Mouse (Mus musculus): ENCODE results near the gene Tuba1b. TPM values are rescaled to one million over a fixed set of nuclear protein-coding genes. Genes with fewer than 3 reads are reported as not detected.

Tuba1b gene
- polyA plus RNA-seq, 1 experiment: 981 TPM

DNA sequence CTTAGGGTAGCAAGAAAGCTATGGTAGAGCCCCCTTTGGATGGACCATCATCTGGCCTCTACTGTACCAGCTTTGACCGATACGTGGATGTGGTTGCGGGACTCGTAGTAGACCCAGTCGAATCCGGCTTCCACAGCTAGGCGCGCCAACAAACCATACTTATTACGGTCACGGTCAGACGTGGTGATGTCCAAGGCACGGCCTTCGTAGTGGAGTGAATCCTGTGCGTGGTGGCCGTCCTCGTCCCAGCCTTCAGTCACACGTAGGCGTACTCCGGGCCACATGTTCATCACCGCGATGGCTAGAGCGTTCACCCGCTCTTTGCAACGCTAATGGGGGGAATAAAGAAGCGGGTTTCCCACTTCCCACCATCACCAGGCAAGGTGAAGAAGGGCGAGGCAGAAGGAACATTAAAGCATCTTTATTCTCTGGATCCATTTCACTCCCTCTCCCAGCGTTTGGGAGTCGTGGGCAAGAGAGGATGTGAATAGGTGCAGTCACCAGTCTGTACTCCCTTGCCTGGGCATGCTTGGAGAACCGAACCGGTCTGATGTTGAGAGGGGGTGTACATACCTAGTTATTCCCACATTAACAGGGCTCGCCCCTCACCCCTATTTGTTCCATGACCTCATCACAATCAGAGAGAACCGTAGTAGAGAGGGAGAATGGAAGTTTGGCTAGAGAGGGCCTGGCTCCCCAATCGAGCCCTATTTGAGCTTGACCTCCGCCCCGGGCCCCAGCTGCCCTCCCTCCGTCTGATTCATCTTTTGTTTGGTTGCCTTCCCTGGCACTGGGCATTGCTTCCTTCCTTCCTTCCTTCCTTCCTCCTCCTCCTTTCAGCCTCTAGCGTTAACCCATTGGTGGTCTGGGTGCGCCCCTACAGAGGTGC, 39.4 kb downstream of the Tuba1b start:
- no peak for DNase-seq (ENCODE audit: low read depth, low spot score)
- 15% methylated on average over 38 of the region's 38 CpGs for WGBS

DNA sequence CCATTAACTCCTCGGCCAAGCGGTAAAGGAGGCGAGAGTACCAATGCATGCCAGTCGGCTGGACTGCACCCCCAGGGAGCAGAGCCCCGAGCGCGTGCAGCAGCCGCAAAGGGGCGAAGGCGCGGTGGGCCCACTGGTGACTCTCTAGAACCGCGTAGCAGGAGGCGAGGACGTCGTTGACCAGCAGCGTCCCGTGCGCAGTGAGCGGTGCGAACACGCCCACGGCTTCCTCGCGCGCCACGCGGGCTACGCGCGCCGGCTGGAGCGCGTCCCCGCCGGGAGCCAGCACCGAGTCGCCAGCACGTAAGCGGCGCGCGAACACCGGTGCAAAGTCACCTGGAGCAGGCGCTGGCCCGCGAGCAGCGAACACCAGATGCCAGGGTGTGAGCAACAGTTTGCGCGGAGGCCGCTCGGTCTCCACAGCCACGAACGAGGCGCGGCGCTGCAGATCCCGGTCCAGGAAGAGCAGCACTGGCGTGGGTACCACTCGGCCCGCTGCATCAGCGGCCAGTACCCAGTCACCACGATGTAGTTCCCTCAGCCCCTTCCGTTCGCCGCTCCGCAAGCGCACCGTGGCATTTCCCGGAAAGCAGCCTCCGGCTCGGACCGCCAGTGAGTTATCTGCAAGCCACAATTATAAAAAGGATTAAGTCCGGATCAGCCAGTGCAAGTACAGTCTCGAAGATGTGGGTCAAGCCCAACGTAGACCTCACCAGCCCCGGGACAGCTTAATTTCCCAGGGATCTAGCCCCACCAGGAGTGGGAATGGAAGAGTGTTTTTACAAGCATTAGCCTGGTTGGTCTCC, 40.2 kb downstream of the Tuba1b start, which contains the start of gene Rhebl1:
Gene Rhebl1 (minus strand): TSS at position 601 of the 806 bp plus-strand sequence.
- no peak for DNase-seq (ENCODE audit: low read depth, low spot score)
- under 1% methylated on average over 77 of the region's 77 CpGs for WGBS

DNA sequence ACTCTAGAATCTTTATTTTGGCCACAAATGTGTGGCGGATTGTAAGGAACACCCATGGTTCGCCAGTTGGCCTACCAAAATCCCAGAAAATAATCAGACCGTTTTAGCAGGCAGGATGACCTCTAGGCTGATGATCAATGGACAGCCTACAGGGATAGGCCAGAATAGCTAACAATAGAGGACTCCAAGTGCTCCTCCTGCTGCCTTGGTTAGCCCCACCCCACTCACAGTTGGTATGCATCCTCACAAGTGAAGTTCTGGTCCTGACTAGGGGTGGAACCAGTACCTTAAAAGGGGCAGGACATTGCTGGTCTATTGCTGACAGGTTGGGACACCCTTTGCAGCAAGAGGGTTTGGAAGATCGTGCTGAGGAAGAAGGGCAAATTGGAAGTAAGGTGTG, 41.3 kb downstream of the Tuba1b start:
- no peak for DNase-seq (ENCODE audit: low read depth, low spot score)
- 93% methylated on average over 4 of the region's 4 CpGs for WGBS

DNA sequence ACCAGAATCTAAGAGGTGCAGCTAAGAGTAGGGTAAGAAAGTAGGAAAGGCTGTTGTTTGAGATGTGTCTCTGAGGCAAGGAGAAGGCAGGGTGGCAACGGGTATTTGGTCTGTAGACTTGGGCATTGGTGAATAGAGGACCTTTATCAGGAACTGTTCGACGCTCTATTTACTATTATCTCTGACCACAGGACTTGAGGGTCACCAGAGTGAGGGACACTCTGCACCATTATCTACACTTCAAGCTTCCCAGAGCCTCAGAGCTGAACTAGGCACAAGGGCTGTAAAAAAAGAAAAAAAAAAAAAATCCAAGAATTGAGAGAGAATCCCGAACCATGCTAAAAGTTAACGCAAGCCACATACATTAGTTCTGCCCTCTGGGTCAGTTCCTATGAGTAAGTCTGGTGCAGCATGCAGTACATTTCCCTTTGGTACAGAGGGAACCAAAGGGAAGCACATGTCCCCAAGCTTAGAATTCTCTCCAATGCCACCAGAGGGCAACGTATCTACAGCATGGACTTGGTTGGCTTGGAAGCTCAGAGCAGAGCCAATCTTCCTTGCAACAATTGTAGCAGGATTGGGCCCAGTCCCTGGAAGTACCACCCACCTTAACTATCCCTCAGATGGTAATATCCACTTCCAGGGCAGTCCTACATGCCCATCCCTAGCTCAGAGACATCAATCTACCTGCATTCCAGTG, 42.3 kb downstream of the Tuba1b start:
- DNase-seq (ENCODE audit: low read depth, low spot score): no peak
- 37% methylated on average over 6 of the region's 6 CpGs for WGBS

DNA sequence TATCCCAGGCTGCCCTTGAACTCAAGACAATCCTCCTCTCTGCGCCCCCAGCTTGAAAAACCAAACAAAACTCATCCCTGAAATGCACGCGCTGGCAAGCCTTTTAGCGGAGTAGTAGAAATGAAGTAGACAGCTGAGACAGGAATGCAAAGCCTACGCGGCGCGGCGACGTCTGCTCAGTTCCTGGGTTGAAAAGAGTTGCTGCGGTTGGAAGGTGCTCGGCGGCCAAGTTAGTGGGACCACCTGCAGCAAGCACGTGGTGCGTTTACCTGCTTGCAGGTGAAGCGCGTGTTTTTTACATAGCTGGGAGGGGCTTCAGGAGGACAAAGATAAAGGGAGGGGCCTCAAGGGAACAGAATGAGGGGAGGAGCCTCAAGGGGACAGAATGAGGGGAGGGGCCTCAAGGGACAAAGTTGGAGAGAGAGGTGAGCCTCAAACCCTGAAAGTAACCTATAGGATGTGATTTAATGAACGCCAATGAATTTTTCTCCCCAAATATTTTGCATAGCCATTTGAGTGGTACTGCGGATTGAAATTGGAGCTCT, 43.1 kb downstream of the Tuba1b start:
- 19% methylated on average over 19 of the region's 19 CpGs for WGBS

DNA sequence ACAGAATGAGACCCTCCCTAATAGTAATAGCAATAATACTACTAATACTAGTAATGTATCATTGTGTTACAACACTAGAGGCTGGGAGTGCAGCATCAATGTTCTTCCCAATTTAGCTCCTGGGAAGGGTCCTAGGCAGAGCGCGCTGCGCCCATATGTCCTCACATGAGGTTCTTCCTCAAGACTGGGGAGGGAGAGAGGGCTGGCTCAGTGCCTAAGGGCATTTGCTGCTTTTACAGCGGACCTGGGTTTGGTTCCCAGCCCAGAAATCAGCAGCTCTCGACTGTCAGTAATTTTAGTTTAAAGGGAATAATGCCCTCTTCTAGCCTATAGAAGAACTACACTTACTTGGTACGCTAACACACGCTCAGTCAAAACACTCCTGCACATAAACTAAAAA, 46.8 kb downstream of the Tuba1b start:
- 76% methylated on average over 7 of the region's 7 CpGs for WGBS

More for the DNA sequence above, 43.1 kb downstream of the Tuba1b start:
- DNase-seq (ENCODE audit: low read depth, low spot score): no peak

DNA sequence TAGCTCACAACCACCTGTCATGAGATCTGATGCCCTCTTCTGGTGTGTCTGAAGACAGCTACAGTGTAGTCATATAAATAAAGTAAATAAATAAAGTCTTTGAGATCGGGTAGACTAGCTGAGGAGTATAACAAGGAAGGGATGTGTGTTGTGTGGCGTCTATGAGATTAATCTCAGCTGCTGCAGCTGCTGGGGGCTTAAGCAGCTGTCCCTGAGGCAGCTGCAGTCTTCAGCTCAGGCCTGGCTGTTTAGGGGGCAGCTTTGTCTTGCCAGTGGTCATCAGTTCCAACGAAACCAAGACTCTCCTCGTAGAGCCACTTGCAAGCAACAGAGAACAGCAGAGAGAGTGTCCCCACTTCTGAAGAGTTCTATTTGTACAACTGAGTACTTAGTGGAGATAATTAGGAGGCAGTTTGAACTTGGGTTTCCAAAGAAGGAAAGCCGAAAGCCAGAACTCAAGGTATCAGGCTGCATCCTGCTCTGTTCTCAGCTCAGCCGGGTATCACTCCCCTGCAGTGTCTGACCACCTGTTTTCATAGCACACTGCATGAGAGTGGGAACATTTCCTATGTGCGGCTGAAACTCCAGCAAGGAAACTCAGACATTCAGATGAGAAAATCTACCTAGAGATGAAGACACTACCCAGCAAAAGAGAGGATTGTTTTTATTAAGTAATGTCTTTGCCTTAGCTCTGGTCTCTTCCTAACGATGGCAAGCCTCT, 47.5 kb downstream of the Tuba1b start:
- WGBS: 56% methylated on average over 8 of the region's 8 CpGs
- DNase-seq (ENCODE audit: low read depth, low spot score): no peak

More for the DNA sequence above, 46.8 kb downstream of the Tuba1b start:
- no peak for DNase-seq (ENCODE audit: low read depth, low spot score)

DNA sequence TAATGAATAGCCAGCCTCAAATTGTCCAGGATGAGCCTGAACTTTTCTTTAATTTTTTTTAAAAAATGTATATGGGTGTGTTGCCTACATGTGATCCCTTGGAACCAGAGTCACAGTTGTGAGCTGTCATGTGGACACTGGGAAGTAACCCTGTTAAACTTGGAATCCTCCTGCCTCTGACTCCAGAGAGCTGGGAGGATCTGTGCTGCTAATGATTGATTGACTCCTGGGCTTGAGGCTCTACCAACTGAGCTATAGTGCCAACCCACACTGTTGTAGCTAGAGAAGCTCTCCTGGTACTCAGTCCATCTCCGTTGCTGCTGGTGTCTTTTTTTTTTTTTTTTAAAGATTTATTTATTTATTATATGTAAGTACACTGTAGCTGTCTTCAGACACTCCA, 50.3 kb downstream of the Tuba1b start:
- WGBS: 52% methylated on average over 1 of the region's 1 CpGs
- DNase-seq (ENCODE audit: low read depth, low spot score): no peak

DNA sequence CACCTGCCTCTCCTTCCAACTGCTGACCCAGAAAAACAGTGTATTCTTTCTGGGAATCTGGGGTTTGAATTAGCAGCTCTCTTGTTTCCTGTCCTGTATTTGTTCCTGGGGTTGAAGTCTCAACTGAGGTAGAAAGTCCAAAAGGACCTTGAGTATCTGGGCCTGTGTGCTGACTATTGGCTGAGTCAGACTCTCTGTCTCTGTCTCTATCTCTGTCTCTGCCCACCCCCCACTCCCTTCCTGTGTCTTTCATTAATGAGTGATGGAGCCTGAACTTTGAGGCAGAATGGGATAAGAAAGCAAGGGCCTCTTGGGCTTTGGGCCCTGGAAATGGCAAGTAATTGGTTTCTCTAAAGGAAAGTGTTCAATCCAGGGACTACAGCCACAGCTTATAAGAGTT, 50.7 kb downstream of the Tuba1b start:
- no peak for DNase-seq (ENCODE audit: low read depth, low spot score)

DNA sequence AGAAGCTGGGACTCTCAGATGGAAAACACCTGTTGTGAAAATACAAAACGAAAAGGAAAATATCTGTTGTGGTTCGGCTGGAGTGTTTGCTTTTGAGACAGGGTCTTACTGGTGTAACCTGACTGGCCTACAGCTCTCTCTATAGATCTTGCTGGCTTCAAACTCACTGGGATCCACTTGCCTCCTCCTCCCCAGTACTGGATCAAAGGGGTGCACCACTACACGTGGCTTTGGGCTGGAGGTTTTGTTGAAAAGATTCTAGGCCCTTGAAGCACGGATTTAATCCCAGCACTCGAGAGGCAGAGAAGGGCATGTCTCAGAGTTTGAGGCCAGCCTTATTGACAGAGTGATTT, 52.7 kb downstream of the Tuba1b start:
- DNase-seq (ENCODE audit: low read depth, low spot score): no peak
- 12% methylated on average over 5 of the region's 5 CpGs for WGBS

Other genes starting within 250 kb of the Tuba1b start
- 0.27 and 0.32 TPM in 2 replicates for gene Ccdc65, start 226.4 kb downstream of the Tuba1b start, polyA plus RNA-seq (2012; rRNA removed)
- 20.4 and 28.9 TPM in 2 replicates for gene Fkbp11, start 206.4 kb downstream of the Tuba1b start, polyA plus RNA-seq (2012; rRNA removed)
- gene Arf3, start 171.4 kb downstream of the Tuba1b start, polyA plus RNA-seq (2012; rRNA removed): 99.2 and 104 TPM in 2 replicates
- 0.10 and 0.14 TPM in 2 replicates for gene Wnt10b, start 156.4 kb downstream of the Tuba1b start, polyA plus RNA-seq (2012; rRNA removed)
- gene Wnt1, start 144.7 kb downstream of the Tuba1b start, polyA plus RNA-seq (2012; rRNA removed): not detected in 2 replicates
- 0.03 and 0.12 TPM in 2 replicates for gene Ddn, start 125.1 kb downstream of the Tuba1b start, polyA plus RNA-seq (2012; rRNA removed)
- gene Prkag1, start 103.0 kb downstream of the Tuba1b start, polyA plus RNA-seq (2012; rRNA removed): 84.9 and 87.2 TPM in 2 replicates
- gene Kmt2d, start 63.4 kb downstream of the Tuba1b start, polyA plus RNA-seq (2012; rRNA removed): 21.6 and 25.9 TPM in 2 replicates
- 14.8 and 17.5 TPM in 2 replicates for gene Rhebl1, start 40.0 kb downstream of the Tuba1b start, polyA plus RNA-seq (2012; rRNA removed)
- gene Dhh, start 36.0 kb downstream of the Tuba1b start, polyA plus RNA-seq (2012; rRNA removed): 0.48 and 0.63 TPM in 2 replicates
- 65.8 and 140 TPM in 2 replicates for gene Lmbr1l, start 16.3 kb downstream of the Tuba1b start, polyA plus RNA-seq (2012; rRNA removed)
- gene Gm49450, start 19.0 kb upstream of the Tuba1b start, polyA plus RNA-seq (2012; rRNA removed): 0.55 and 6.2 TPM in 2 replicates
- gene Tuba1a, start 19.1 kb upstream of the Tuba1b start, polyA plus RNA-seq (2012; rRNA removed): 131 and 155 TPM in 2 replicates
- gene Tuba1c, start 95.3 kb upstream of the Tuba1b start, polyA plus RNA-seq (2012; rRNA removed): 408 and 423 TPM in 2 replicates
- gene Prph, start 120.6 kb upstream of the Tuba1b start, polyA plus RNA-seq (2012; rRNA removed): 6.1 and 9.1 TPM in 2 replicates
- gene Troap, start 140.0 kb upstream of the Tuba1b start, polyA plus RNA-seq (2012; rRNA removed): 13.2 and 13.4 TPM in 2 replicates
- gene C1ql4, start 153.3 kb upstream of the Tuba1b start, polyA plus RNA-seq (2012; rRNA removed): not detected in 2 replicates
- 45.8 and 57.1 TPM in 2 replicates for gene Dnajc22, start 158.6 kb upstream of the Tuba1b start, polyA plus RNA-seq (2012; rRNA removed)
- 6.1 and 6.6 TPM in 2 replicates for gene Spats2, start 191.4 kb upstream of the Tuba1b start, polyA plus RNA-seq (2012; rRNA removed)

Data from large intestine, adult 2 months (tissue).